Comparison of ENCODE assay signal across 13 mouse cellular contexts in genomic region chr6:119069145-119069544, GRCm38 (mm10).
"Had no signal": no experiment of that assay in that cellular context is flagged by ENCODE, and none has a peak within 500 bp of the region (broad histone marks: within the 10 kb centered on the region; RNA-seq: fewer than 3 reads in every experiment).

No protein-coding gene starts in this region.

- DNase-seq: gastrocnemius, adult 2 months; gastrocnemius, postnatal 10 days; gastrocnemius, postnatal 25 days; heart, adult 18-20 months; heart, postnatal 10 days; heart, postnatal 4 days; kidney, adult 18-20 months; kidney, adult 8-10 months; kidney, postnatal 10 days; kidney, postnatal 25 days; kidney, postnatal 4 days; liver; liver, embryonic 13.5 days had no signal
